In genomic region chr16:57166086-57166485, GRCm38 (mm10) we compare ENCODE assay signal across 9 mouse cellular contexts. TPM values are rescaled to one million over a fixed set of nuclear protein-coding genes. Genes with fewer than 3 reads are reported as not detected.
DNase-seq lines count a peak whose midpoint lies in the region; ATAC-seq lines count a peak whose summit lies in the region.
"Had no signal": no experiment of that assay in that cellular context is flagged by ENCODE, and none has a peak within 500 bp of the region (broad histone marks: within the 10 kb centered on the region; RNA-seq: fewer than 3 reads in every experiment).

No protein-coding gene starts in this region.

- H3K4me2 ChIP-seq in heart, embryonic 16.5 days (ENCODE audit: low read depth, low read length) = peak overlapping the region; percentile 86
- peak overlapping the region; percentile 74 for H3K4me2 ChIP-seq in intestine, embryonic 15.5 days (replicated peaks)
- H3K4me2 ChIP-seq in midbrain, embryonic 14.5 days (ENCODE audit: low read length) = peak overlapping the region; percentile 84

- H3K36me3 ChIP-seq in heart, embryonic 16.5 days (ENCODE audit: control insufficient read depth, insufficient read depth) = peaks cover 25% of the 10 kb centered on the region
- peaks cover 37% of the 10 kb centered on the region for H3K36me3 ChIP-seq in embryonic facial prominence, embryonic 10.5 days (replicated peaks)
- H3K36me3 ChIP-seq in intestine, embryonic 15.5 days = 0 out of 2 replicates have a peak, but pooled peaks cover 2% of the 10 kb centered on the region
- peaks cover 27% of the 10 kb centered on the region for H3K36me3 ChIP-seq in midbrain, embryonic 14.5 days (ENCODE audit: control insufficient read depth, insufficient read depth, low read length)

- ATAC-seq in heart, embryonic 16.5 days (replicated peaks; ENCODE audit: extremely low read depth, insufficient read depth, low FRiP score) = no peak
- ATAC-seq in intestine, embryonic 15.5 days = no peak
- no peak for ATAC-seq in midbrain, embryonic 14.5 days (ENCODE audit: low FRiP score, low TSS enrichment)

- 70% methylated on average over 6 of the region's 6 CpGs for WGBS in heart, embryonic 16.5 days
- WGBS in embryonic facial prominence, embryonic 10.5 days = 85% methylated on average over 6 of the region's 6 CpGs
- WGBS in intestine, embryonic 15.5 days = 84% methylated on average over 6 of the region's 6 CpGs
- 92% methylated on average over 6 of the region's 6 CpGs for WGBS in midbrain, embryonic 14.5 days

- peaks cover 3% of the 10 kb centered on the region for H3K4me1 ChIP-seq in heart, embryonic 16.5 days (ENCODE audit: control insufficient read depth, insufficient read depth, low read length)
- H3K4me1 ChIP-seq in embryonic facial prominence, embryonic 10.5 days = peaks cover 8% of the 10 kb centered on the region
- peaks cover 4% of the 10 kb centered on the region; the same call in 1 of the 2 replicates for H3K4me1 ChIP-seq in intestine, embryonic 15.5 days (replicated peaks)
- H3K4me1 ChIP-seq in midbrain, embryonic 14.5 days (ENCODE audit: control insufficient read depth, insufficient read depth, low read length) = peaks cover 13% of the 10 kb centered on the region; the same call in 1 of the 2 replicates

- H3K4me3 ChIP-seq in heart, embryonic 16.5 days (ENCODE audit: low read length) = peak overlapping the region; percentile 81
- peak overlapping the region; percentile 76 for H3K4me3 ChIP-seq in embryonic facial prominence, embryonic 10.5 days
- 0 out of 2 replicates have a peak overlapping the region, but pooled peaks have one; percentile 77 for H3K4me3 ChIP-seq in intestine, embryonic 15.5 days (replicated peaks)
- peak overlapping the region; percentile 60 for H3K4me3 ChIP-seq in midbrain, embryonic 14.5 days (replicated peaks; ENCODE audit: low read depth, low read length)

- no peaks in the 10 kb centered on the region for H3K9me3 ChIP-seq in heart, embryonic 16.5 days (replicated peaks; ENCODE audit: control insufficient read depth, low read length)
- no peaks in the 10 kb centered on the region for H3K9me3 ChIP-seq in embryonic facial prominence, embryonic 10.5 days
- no peaks in the 10 kb centered on the region for H3K9me3 ChIP-seq in intestine, embryonic 15.5 days
- no peaks in the 10 kb centered on the region for H3K9me3 ChIP-seq in midbrain, embryonic 14.5 days (ENCODE audit: control insufficient read depth, low read length)

- H3K27me3 ChIP-seq in heart, embryonic 16.5 days (ENCODE audit: control insufficient read depth, insufficient read depth, low read length) = no peaks in the 10 kb centered on the region
- H3K27me3 ChIP-seq in embryonic facial prominence, embryonic 10.5 days (replicated peaks; ENCODE audit: low read depth, poor library complexity, severe bottlenecking) = no peaks in the 10 kb centered on the region
- H3K27me3 ChIP-seq in intestine, embryonic 15.5 days (replicated peaks) = no peaks in the 10 kb centered on the region
- no peaks in the 10 kb centered on the region for H3K27me3 ChIP-seq in midbrain, embryonic 14.5 days (ENCODE audit: control insufficient read depth, insufficient read depth, low read length)
- H3K27me3 ChIP-seq: Patski had no signal

- H3K27ac ChIP-seq in heart, embryonic 16.5 days (ENCODE audit: low read length) = no peak overlapping the region
- H3K27ac ChIP-seq in embryonic facial prominence, embryonic 10.5 days (replicated peaks) = no peak overlapping the region
- no peak overlapping the region for H3K27ac ChIP-seq in intestine, embryonic 15.5 days
- H3K27ac ChIP-seq in midbrain, embryonic 14.5 days (replicated peaks; ENCODE audit: low read depth, low read length) = no peak overlapping the region

- peak overlapping the region; percentile 89 for H3K9ac ChIP-seq in heart, embryonic 16.5 days (ENCODE audit: low read length)
- H3K9ac ChIP-seq in intestine, embryonic 15.5 days = no peak overlapping the region
- H3K9ac ChIP-seq in midbrain, embryonic 14.5 days (replicated peaks; ENCODE audit: low read length) = no peak overlapping the region

- intact Hi-C loops in heart, postnatal 25 days (cut with DNase I) = no loop called here

- no peak for DNase-seq in heart, postnatal 25 days (ENCODE audit: low spot score)
- DNase-seq in embryonic facial prominence, embryonic 10.5 days (ENCODE audit: low spot score) = no peak
- DNase-seq in midbrain, embryonic 14.5 days = no peak
- no peak for DNase-seq in urinary bladder, adult 2 months (ENCODE audit: low spot score)
- DNase-seq in frontal cortex, postnatal 36 days (ENCODE audit: low spot score in 2 of 2) = no peak
- DNase-seq in layer of hippocampus, postnatal 10 days (ENCODE audit: low spot score in 2 of 2) = no peak

RNA-seq across cellular contexts. Expression of gene Nit2, which starts 1.1 kb away (rescaled TPM):
- polyA plus RNA-seq in heart, embryonic 16.5 days (2015; fragmentation: Nextera tagmentation; extraction: Ambion mirVana) = 46.4 and 47.9 TPM in 2 replicates
- 10 to 100 TPM; 31.8 to 31.9 TPM for total RNA-seq in heart, postnatal 25 days (2021)
- 62.2 and 68.1 TPM in 2 replicates for polyA plus RNA-seq in embryonic facial prominence, embryonic 10.5 days (2016; fragmentation: Nextera tagmentation; extraction: Ambion mirVana)
- polyA plus RNA-seq in intestine, embryonic 15.5 days (2015; fragmentation: Nextera tagmentation; extraction: Ambion mirVana) = 74.7 and 81.2 TPM in 2 replicates
- 45.3 and 49.0 TPM in 2 replicates for polyA plus RNA-seq in midbrain, embryonic 14.5 days (2014; fragmentation: Nextera tagmentation; extraction: Ambion mirVana)
- 30.8 and 30.9 TPM in 2 replicates for polyA plus RNA-seq in urinary bladder, adult 2 months (2012; rRNA removed)
- 10 to 100 TPM; 21.3 to 23.8 TPM for total RNA-seq in layer of hippocampus, postnatal 10 days (2021)

RNA-seq across cellular contexts. Expression of gene Tomm70a, which starts 44.6 kb away (rescaled TPM):
- polyA plus RNA-seq in heart, embryonic 16.5 days (2015; fragmentation: Nextera tagmentation; extraction: Ambion mirVana) = 38.1 and 39.0 TPM in 2 replicates
- total RNA-seq in heart, postnatal 25 days (2021) = 10 to 100 TPM; 44.9 to 45.3 TPM
- polyA plus RNA-seq in embryonic facial prominence, embryonic 10.5 days (2016; fragmentation: Nextera tagmentation; extraction: Ambion mirVana) = 50.0 and 50.3 TPM in 2 replicates
- polyA plus RNA-seq in intestine, embryonic 15.5 days (2015; fragmentation: Nextera tagmentation; extraction: Ambion mirVana) = 50.1 and 55.8 TPM in 2 replicates
- polyA plus RNA-seq in midbrain, embryonic 14.5 days (2014; fragmentation: Nextera tagmentation; extraction: Ambion mirVana) = 71.4 and 86.6 TPM in 2 replicates
- polyA plus RNA-seq in urinary bladder, adult 2 months (2012; rRNA removed) = 29.8 and 31.5 TPM in 2 replicates
- total RNA-seq in layer of hippocampus, postnatal 10 days (2021) = 100 to 1,000 TPM; 115 to 117 TPM
